Mouse (Mus musculus): ENCODE measurements at regions not wholly inside any gene's neighbourhood (a gene's known extent, or its start where the extent isn't known, plus 50 kb on each side); places are given as distances from the start of the nearest gene placed in this dataset.
A peak's percentile ranks its signal among the peaks of the same experiment; 100 is the strongest.

DNA sequence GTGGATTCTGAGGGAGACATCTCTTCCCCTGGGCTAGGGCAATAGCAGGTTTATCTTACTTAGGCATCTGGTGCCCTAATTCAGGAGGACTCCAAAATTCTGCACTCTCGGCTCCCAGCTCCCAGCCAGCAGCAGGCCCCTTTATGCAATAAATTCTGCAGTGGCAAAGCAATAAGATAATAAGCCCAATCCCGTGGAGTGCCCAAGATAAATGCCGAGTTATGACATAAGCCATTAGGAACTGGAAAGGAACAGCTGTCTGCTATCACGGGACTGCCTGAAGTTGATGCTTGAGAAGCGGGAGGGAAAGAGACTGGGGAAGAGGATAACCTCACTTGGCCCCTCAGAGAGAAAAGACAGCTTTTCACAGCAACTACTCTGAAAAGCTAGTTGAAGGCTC, 159.0 kb downstream of the 1190002N15Rik start:
- peak; percentile 53 for DNase-seq

GRCm38 (mm10) chr9:94378291-94378690, 159.6 kb downstream of the 1190002N15Rik start:
- peak; percentile 39 for DNase-seq

- DNase-seq: peak; percentile 89
These were observed 160.4 kb downstream of the 1190002N15Rik start for GRCm38 (mm10) chr9:94377346-94378039.

- DNase-seq: no peak
These were observed 166.9 kb downstream of the 1190002N15Rik start for GRCm38 (mm10) chr9:94370976-94371375.

DNA sequence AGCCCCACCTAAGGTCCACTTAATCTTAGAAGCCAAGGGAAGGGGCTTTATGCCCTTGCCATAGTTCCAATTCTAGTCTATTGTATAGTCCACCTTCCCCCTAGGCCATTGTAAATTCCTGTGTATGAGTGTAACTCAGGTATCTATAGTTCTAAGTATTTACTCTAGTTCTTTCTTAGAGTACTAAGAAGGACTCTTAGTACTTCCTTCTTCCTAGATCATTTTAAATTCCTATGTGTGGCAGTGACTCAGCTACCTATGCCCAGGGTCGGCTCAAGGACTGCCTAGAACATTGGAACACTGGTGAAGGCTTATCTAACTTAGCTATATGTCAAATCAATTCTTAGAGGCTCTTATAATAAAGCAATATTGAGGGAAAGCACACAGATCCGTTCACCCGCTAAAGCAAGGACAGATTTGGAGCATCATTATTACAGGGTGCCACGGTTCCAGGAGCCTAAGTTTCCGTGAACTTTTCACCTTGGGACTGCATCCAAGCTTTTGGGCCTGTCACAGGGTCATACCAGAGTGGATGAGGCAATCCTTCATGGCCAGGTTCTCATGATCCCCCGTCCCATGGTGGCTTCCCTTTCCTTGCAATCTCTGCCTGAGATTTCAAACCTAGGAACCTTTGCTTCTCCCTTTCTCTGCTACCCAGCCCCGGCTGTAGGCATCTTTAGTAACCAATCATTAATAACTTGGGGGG, 169.5 kb downstream of the 1190002N15Rik start:
- DNase-seq: no peak

DNA sequence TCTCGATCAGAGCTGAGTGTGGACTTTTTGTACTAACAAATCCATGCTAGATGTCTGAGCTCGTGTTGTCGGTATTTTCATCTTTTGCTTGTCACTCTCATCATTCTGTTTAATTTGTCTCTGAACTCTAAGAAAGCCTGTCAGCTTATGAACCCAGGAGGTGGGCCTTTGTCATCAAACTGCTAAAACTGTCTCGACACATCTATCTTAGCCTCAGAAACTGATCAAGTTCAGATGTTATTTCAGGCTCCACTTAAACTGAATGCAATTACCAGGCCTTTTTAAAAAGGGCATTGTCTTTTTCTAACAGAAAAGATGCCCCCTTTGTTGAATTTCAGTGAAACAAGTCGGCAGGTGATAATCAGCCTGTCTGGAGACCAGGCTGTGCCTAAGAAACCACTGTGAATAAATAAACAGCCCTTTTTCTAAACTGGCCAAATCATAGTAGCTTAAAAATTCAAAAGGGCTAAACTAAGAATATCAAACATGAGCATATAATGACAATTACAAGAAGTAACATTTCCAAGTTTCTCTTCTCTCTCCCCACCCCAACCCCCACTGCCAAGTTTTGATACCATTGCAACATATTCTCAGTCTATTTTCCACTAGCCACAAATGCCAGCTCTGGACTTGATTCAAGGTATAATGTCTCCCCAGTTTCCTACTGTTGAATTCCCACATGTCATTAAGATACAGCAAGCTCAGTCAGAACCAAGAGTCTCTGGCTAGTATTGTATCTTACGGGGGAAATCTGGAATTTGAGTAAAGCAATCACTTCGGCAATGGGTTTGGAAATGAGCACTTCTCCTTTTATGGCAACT, 175.8 kb downstream of the 1190002N15Rik start:
- no peak for DNase-seq

DNA sequence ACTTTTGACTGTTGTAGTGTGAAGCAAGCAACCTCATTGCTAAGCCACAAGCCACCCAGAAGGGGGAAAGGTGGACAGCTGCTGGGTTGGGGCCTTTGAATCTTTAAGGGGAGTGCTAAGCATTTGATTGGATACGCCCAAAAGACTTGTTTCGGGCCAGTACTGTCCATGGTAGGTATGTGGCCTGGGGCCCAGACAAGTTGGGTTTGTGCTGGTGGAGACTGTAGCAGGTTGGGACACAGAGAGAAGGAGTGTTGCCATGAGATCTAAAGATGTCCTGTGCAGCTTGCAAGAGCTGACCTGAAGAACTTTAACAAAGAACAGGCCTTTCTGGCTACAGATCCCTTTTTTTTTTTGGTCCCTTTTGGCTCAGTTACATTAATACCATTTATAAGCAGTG, 176.9 kb downstream of the 1190002N15Rik start:
- DNase-seq: no peak

DNA sequence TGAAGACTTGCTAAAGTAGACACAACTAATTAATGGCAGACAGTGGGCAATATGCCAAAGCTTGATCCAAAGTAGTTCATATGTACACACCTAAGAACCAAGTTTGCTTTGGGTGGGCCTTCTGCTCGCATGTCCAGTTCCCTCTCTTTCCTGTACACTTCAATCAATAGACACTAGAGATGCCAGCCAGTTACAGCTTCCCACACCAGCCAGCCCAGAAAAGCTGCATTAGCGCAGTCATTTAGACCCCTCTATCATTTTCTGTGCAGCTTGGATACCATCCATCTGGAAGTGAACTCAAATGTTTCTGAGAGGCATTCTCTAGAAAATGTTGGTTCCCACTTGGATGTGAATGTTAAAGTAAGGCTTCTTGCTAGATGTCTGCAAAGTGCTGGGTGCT, 179.7 kb downstream of the 1190002N15Rik start:
- DNase-seq: no peak

DNA sequence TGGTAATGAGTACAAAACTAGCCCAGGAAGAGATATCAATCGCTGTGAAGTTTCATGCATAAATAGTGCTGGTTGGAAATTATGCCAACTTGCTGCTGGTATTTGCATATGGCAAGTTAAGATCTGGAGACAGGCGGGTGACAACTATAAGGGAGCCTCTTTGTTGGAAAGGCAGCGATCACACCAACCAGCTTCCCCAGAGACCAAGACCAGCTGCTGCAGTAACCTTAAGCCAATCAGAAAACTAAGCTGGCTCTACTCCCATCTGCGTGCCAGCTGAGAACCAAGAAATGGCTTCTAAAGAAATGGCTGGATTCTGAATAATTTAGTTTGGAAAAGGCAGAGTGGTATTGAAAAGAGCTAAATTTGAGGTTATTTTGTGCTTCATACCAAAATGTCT, 195.9 kb downstream of the 1190002N15Rik start:
- DNase-seq: no peak

DNA sequence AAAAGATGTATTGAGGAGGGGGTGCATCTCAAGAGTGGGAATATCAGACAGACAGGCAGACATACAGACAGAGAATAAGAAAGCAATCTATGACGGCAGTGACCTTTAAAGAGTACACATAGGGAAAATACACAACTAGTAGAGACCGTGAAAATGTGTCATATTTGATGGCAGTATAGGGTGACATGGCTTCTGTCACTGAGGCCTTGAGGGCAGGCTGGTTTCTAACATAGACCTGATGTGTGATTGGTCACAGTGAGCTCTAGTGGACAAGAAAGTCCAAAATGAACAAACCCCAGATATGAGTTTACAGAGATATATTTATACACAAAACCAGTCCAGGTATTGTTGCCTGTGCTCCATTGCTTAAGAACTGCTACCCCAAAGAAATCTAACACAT, 196.3 kb downstream of the 1190002N15Rik start:
- DNase-seq: no peak

DNA sequence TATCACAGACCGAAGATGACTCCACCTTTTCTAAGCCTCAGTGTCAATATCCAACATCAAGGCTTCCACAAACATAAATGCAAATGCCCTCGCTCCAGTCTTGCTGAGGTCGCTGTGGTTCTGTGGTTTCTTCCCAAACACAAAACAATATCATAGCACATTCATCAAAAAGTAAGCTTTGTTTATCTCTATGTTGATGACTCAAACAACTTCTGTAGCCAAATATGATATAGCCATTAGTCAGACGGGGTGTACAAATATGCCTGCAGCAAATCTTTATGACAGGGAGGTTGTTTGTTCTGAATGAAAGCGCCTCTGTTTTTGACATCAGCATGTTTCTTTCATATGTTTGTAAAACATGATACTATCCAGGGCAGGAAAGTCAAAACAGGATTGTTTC, 204.4 kb downstream of the 1190002N15Rik start:
- no peak for DNase-seq

GRCm38 (mm10) chr9:94323011-94323410, 214.9 kb downstream of the 1190002N15Rik start:
- DNase-seq: no peak

- DNase-seq: no peak
These were observed 235.3 kb downstream of the 1190002N15Rik start for GRCm38 (mm10) chr9:94302575-94302974.

DNA sequence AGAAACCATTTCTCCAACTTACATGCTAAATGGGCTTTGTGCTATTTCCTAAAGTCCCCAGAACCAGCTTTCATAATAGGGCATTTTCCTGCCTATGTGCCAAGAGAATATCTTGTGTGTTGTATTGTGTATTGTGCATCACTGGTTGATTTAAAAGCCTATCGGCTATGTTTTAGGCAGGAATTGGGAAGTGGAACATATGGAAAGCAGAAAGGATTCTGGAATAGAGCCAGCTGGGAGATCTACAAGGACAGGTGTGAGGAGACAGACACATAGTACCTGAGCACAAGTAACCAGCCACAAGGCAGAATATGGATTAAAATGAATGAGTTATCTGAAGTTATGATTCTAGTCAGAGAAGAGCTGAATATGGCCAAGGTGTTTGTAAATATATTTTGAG, 236.0 kb downstream of the 1190002N15Rik start:
- peak; percentile 31 for DNase-seq

GRCm38 (mm10) chr9:94295431-94295830, 242.4 kb downstream of the 1190002N15Rik start:
- DNase-seq: no peak

GRCm38 (mm10) chr9:94292147-94292546, 245.7 kb downstream of the 1190002N15Rik start:
- DNase-seq: no peak

GRCm38 (mm10) chr9:94289546-94289945, 248.3 kb downstream of the 1190002N15Rik start:
- no peak for DNase-seq

- DNase-seq: no peak
These were observed 250.3 kb downstream of the 1190002N15Rik start for GRCm38 (mm10) chr9:94287559-94287958.

- DNase-seq: peak; percentile 92
These were observed 259.0 kb downstream of the 1190002N15Rik start for GRCm38 (mm10) chr9:94278657-94279585.

- peak; percentile 24 for DNase-seq
These were observed 260.8 kb downstream of the 1190002N15Rik start for GRCm38 (mm10) chr9:94277096-94277495.

DNA sequence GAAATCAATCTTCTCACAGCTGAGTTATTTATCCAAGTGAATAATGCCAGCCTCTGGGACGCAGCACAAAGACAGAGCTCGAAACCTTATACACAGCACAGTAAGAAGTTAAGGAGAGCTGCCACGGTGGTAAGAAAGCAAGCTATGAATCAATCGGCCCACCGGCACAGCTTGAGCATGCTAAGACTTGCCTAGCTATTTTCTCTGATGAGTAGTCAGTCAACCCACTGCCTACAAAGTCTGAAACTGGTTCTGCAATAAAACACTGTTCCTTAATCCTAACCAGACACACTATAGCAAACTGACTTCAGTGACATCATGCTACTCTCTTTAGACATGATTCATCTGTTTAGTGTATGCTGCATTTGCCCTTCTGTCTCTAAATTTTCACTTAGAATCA, 268.7 kb downstream of the 1190002N15Rik start:
- DNase-seq: no peak

DNA sequence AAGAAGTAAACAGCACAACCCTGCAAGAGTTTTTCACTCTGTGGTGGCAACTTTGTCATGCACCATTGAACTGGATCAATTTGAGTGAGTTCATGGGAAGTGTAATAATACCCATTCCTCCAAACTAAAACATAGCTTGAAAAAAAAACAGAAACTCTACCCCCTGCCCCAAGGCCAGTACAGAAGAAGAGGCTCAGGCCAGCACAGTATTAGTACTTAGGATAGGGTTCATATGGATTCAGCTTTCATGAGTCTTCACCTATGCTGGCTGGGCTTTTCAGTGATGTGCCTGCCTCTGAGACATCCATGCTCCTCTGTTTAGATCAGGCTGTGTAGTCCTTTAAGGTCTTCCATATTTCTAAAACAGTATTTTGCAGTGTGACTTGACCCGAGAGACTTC, 270.6 kb downstream of the 1190002N15Rik start:
- no peak for DNase-seq

Data from cerebellum, adult 8-10 months (tissue).